Mouse (Mus musculus): ENCODE data around the gene Gm26602.
A peak's percentile ranks its signal among the peaks of the same experiment; 100 is the strongest.
"Not testable (repeated sequence)": the region's sequence is repeated elsewhere in the genome, so short reads cannot be mapped to it uniquely, and the experiment has no call there.

Gene Gm26602

GRCm38 (mm10) chr10:79933145-79933679, 22.6 kb downstream of the Gm26602 start:
- DNase-seq (ENCODE audit: low spot score): no peak

- no peak for DNase-seq (ENCODE audit: low spot score)
Observed at GRCm38 (mm10) chr10:79933861-79934260, 23.2 kb downstream of the Gm26602 start.

GRCm38 (mm10) chr10:79934272-79934721, 23.6 kb downstream of the Gm26602 start:
- DNase-seq (ENCODE audit: low spot score): no peak

- DNase-seq (ENCODE audit: low spot score): no peak
Observed at GRCm38 (mm10) chr10:79934794-79935569, 24.3 kb downstream of the Gm26602 start.

GRCm38 (mm10) chr10:79936284-79936910, 25.7 kb downstream of the Gm26602 start:
- no peak for DNase-seq (ENCODE audit: low spot score)

- no peak for DNase-seq (ENCODE audit: low spot score)
Observed at GRCm38 (mm10) chr10:79936911-79937441, 26.3 kb downstream of the Gm26602 start.

- DNase-seq (ENCODE audit: low spot score): no peak
Observed at GRCm38 (mm10) chr10:79937775-79938526, 27.3 kb downstream of the Gm26602 start.

- DNase-seq (ENCODE audit: low spot score): no peak
Observed at GRCm38 (mm10) chr10:79940749-79941148, 30.1 kb downstream of the Gm26602 start.

- DNase-seq (ENCODE audit: low spot score): no peak
Observed at GRCm38 (mm10) chr10:79942988-79943387, 32.3 kb downstream of the Gm26602 start.

GRCm38 (mm10) chr10:79943471-79943901, 32.8 kb downstream of the Gm26602 start:
- no peak for DNase-seq (ENCODE audit: low spot score)

- DNase-seq (ENCODE audit: low spot score): peak; percentile 79
Observed at GRCm38 (mm10) chr10:79945507-79946234, 35.0 kb downstream of the Gm26602 start.

- peak; percentile 60 for DNase-seq (ENCODE audit: low spot score)
Observed at GRCm38 (mm10) chr10:79946752-79947322, 36.2 kb downstream of the Gm26602 start.

GRCm38 (mm10) chr10:79947502-79947901, 36.8 kb downstream of the Gm26602 start:
- no peak for DNase-seq (ENCODE audit: low spot score)

GRCm38 (mm10) chr10:79949873-79950272, 39.2 kb downstream of the Gm26602 start:
- DNase-seq (ENCODE audit: low spot score): no peak

- no peak for DNase-seq (ENCODE audit: low spot score)
Observed at GRCm38 (mm10) chr10:79950661-79951060, 40.0 kb downstream of the Gm26602 start.

GRCm38 (mm10) chr10:79953946-79954345, 43.3 kb downstream of the Gm26602 start:
- no peak for DNase-seq (ENCODE audit: low spot score)

- DNase-seq (ENCODE audit: low spot score): no peak
Observed at GRCm38 (mm10) chr10:79955691-79956090, 45.0 kb downstream of the Gm26602 start.

GRCm38 (mm10) chr10:79956643-79957154, 46.0 kb downstream of the Gm26602 start:
- DNase-seq (ENCODE audit: low spot score): peak; percentile 40

- peak; percentile 91 for DNase-seq (ENCODE audit: low spot score)
Observed at GRCm38 (mm10) chr10:79958140-79958816, 47.6 kb downstream of the Gm26602 start.

- DNase-seq (ENCODE audit: low spot score): not testable (repeated sequence)
Observed at GRCm38 (mm10) chr10:79959412-79959811, 48.8 kb downstream of the Gm26602 start.

Measured in embryo, embryonic 10.5 days (tissue).